Mouse (Mus musculus): ENCODE results near the gene Gm6588.
A peak's percentile ranks its signal among the peaks of the same experiment; 100 is the strongest.

DNA sequence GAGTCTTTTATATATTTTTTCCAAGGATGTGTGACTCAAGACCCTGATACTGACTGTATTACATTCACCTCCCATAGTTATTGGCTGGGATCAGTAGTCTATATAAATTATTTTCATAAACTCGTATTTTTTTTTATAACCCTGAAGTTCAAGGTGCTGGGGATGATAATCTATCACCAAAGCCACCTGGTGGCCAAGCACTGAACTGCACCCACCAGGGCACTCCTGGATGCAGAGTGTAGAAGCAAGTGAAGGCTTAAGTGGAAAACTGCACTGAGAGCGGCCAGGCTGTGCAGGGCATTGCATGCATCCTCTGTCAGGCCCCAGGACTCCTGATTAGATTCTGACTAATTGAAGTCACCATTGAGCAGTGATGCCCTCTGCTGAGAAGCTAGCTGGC lies 21.9 kb upstream of the Gm6588 start:
- TF ChIP-seq CTCF (IDR thresholded peaks at IDR 0.05; ENCODE audit: extremely low read depth, insufficient read length, insufficient replicate concordance, low read depth, low read length): peak; percentile 70; the same call in 1 of the 2 replicates
- TF ChIP-seq POLR2A (IDR thresholded peaks at IDR 0.05; ENCODE audit: low read depth, low read length): no peak
